In the genomic region with DNA sequence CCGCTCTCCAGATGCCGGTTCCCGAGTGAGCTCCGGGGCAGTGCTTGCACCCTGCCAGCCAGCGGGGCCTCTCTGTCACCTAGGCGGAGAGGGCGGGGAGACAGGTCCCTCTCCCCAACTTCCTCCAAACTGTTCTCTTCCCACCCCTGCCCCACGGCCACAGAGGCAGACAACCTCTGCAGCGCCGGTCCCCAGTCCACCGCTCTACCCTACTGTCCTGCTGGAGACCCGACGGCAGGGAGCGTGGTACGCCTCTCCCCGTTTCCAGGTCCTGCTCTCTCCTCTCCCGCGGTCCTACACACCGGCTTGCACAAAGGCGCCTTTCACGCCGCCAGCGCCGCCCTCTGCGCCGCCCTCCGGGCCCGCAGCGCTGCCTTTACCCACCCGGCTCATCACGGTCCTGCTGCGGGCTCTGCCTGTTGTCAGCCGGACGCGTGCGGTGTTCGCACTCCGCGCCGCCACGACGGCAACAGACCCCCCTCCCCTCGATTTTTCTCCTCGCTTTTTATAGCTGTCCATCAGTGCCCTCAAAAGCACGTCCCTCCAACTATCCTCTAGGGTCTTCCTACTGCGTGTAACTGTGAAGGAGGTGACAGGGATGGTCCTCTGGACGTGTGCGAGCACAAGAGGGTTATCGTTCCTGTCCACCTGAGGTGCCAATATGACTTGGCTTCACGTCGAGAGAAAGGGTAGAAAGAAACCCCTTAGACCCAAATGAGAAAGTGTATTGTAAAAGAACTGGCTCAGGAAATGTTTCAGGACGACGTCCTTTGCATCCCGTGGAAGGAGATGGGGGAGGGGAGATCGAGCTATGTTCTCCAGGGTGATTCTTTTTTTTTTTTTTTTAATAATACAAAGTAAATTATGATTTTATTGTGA, we compare ENCODE assay signal across 7 mouse cellular contexts. TPM values are rescaled to one million over a fixed set of nuclear protein-coding genes. Genes with fewer than 3 reads are reported as not detected.
DNase-seq lines count a peak whose midpoint lies in the region; ATAC-seq lines count a peak whose summit lies in the region.

TSS of gene Rgmb (minus strand) at position 274 of the 879 bp plus-strand sequence.

- WGBS in heart, embryonic 11.5 days (ENCODE audit: insufficient replicate concordance): 2% methylated on average over 55 of the region's 55 CpGs
- 1% methylated on average over 55 of the region's 55 CpGs for WGBS in kidney, embryonic 16.5 days
- 3% methylated on average over 55 of the region's 55 CpGs for WGBS in liver, embryonic 15.5 days (ENCODE audit: insufficient replicate concordance)
- WGBS in stomach, embryonic 16.5 days: under 1% methylated on average over 55 of the region's 55 CpGs

- peak within 1 kb of the TSS; percentile 96 for H3K4me2 ChIP-seq in heart, embryonic 11.5 days
- H3K4me2 ChIP-seq in kidney, embryonic 16.5 days (replicated peaks; ENCODE audit: low read depth, low read length): peak within 1 kb of the TSS; percentile 98
- peak within 1 kb of the TSS; percentile 67 for H3K4me2 ChIP-seq in liver, embryonic 15.5 days
- H3K4me2 ChIP-seq in stomach, embryonic 16.5 days (ENCODE audit: low read depth, low read length): peak within 1 kb of the TSS; percentile 91

- no peaks in the 10 kb centered on the region for H3K36me3 ChIP-seq in heart, embryonic 11.5 days (ENCODE audit: control insufficient read depth, insufficient read depth, low read length)
- no peaks in the 10 kb centered on the region for H3K36me3 ChIP-seq in kidney, embryonic 16.5 days (ENCODE audit: insufficient read depth, low read length)
- H3K36me3 ChIP-seq in liver, embryonic 15.5 days (replicated peaks): no peaks in the 10 kb centered on the region
- no peaks in the 10 kb centered on the region for H3K36me3 ChIP-seq in stomach, embryonic 16.5 days (ENCODE audit: control insufficient read depth, insufficient read depth, low read length)

- peaks cover 14% of the 10 kb centered on the region; the same call in 1 of the 2 replicates for H3K4me1 ChIP-seq in heart, embryonic 11.5 days (ENCODE audit: control insufficient read depth, insufficient read depth, low read length)
- H3K4me1 ChIP-seq in kidney, embryonic 16.5 days (ENCODE audit: insufficient read depth, low read length): peaks cover 23% of the 10 kb centered on the region
- peaks cover 14% of the 10 kb centered on the region for H3K4me1 ChIP-seq in liver, embryonic 15.5 days (replicated peaks)
- H3K4me1 ChIP-seq in stomach, embryonic 16.5 days (ENCODE audit: control insufficient read depth, insufficient read depth, low read length): 0 out of 2 replicates have a peak, but pooled peaks cover 2% of the 10 kb centered on the region

- peak; percentile 52 for DNase-seq in Muller cell, postnatal 12 days (ENCODE audit: inconsistent ontology term)
- DNase-seq in embryo, embryonic 9.5 days (ENCODE audit: extremely low spot score): peak; percentile 77

- H3K27me3 ChIP-seq in heart, embryonic 11.5 days (ENCODE audit: control insufficient read depth, insufficient read depth, low read length): peaks cover 14% of the 10 kb centered on the region
- no peaks in the 10 kb centered on the region for H3K27me3 ChIP-seq in kidney, embryonic 16.5 days (ENCODE audit: insufficient read depth, low read length)
- H3K27me3 ChIP-seq in liver, embryonic 15.5 days: peaks cover 69% of the 10 kb centered on the region
- H3K27me3 ChIP-seq in stomach, embryonic 16.5 days (ENCODE audit: control insufficient read depth, insufficient read depth, low read length): no peaks in the 10 kb centered on the region

- peak; percentile 13 for ATAC-seq in CD4-positive, CD25-positive, alpha-beta regulatory T cell, adult 4 months
- 0 out of 2 replicates have a peak, but pooled peaks have one; percentile 18 for ATAC-seq in heart, embryonic 11.5 days (replicated peaks; ENCODE audit: insufficient number of reproducible peaks, low FRiP score, low TSS enrichment)
- peak; percentile 44 for ATAC-seq in kidney, embryonic 16.5 days (ENCODE audit: low FRiP score, low TSS enrichment)
- ATAC-seq in liver, embryonic 15.5 days (ENCODE audit: insufficient read depth): no peak
- ATAC-seq in stomach, embryonic 16.5 days (ENCODE audit: insufficient read depth, low FRiP score): peak; percentile 31; the same call in 1 of the 2 replicates

- H3K9me3 ChIP-seq in heart, embryonic 11.5 days (replicated peaks; ENCODE audit: control insufficient read depth, low read length): no peaks in the 10 kb centered on the region
- no peaks in the 10 kb centered on the region for H3K9me3 ChIP-seq in kidney, embryonic 16.5 days (ENCODE audit: low read length)
- no peaks in the 10 kb centered on the region for H3K9me3 ChIP-seq in liver, embryonic 15.5 days (replicated peaks)
- H3K9me3 ChIP-seq in stomach, embryonic 16.5 days (replicated peaks; ENCODE audit: control insufficient read depth, low read length): no peaks in the 10 kb centered on the region

- H3K4me3 ChIP-seq in heart, embryonic 11.5 days (ENCODE audit: low read depth, low read length): peak within 1 kb of the TSS; percentile 66
- H3K4me3 ChIP-seq in kidney, embryonic 16.5 days (ENCODE audit: low read length): peak within 1 kb of the TSS; percentile 67
- H3K4me3 ChIP-seq in liver, embryonic 15.5 days (replicated peaks): peak within 1 kb of the TSS; percentile 43
- H3K4me3 ChIP-seq in stomach, embryonic 16.5 days (replicated peaks; ENCODE audit: low read length): peak within 1 kb of the TSS; percentile 75

- 0 out of 2 replicates have a peak within 1 kb of the TSS, but pooled peaks have one; percentile 10 for H3K27ac ChIP-seq in heart, embryonic 11.5 days (ENCODE audit: low read depth, low read length)
- H3K27ac ChIP-seq in kidney, embryonic 16.5 days (ENCODE audit: low read length): peak within 1 kb of the TSS; percentile 85
- no peak within 1 kb of the TSS for H3K27ac ChIP-seq in liver, embryonic 15.5 days (replicated peaks)
- H3K27ac ChIP-seq in stomach, embryonic 16.5 days (ENCODE audit: low read length): peak within 1 kb of the TSS; percentile 94

- peak within 1 kb of the TSS; percentile 69 for H3K9ac ChIP-seq in heart, embryonic 11.5 days (ENCODE audit: low read depth, low read length)
- H3K9ac ChIP-seq in kidney, embryonic 16.5 days (replicated peaks; ENCODE audit: low read length): peak within 1 kb of the TSS; percentile 78
- no peak within 1 kb of the TSS for H3K9ac ChIP-seq in liver, embryonic 15.5 days
- H3K9ac ChIP-seq in stomach, embryonic 16.5 days (ENCODE audit: low read length): peak within 1 kb of the TSS; percentile 83

RNA-seq across cellular contexts. Expression of gene Rgmb, which starts in this region (rescaled TPM):
- under 1 TPM; 0.56 to 0.60 TPM for polyA plus RNA-seq in CD4-positive, CD25-positive, alpha-beta regulatory T cell, adult 4 months (2017; shearing (Covaris generic))
- 8.7 and 8.9 TPM in 2 replicates for polyA plus RNA-seq in heart, embryonic 11.5 days (2014; fragmentation: Nextera tagmentation; extraction: Ambion mirVana)
- 10.1 and 12.2 TPM in 2 replicates for polyA plus RNA-seq in kidney, embryonic 16.5 days (2015; fragmentation: Nextera tagmentation; extraction: Ambion mirVana)
- 0.97 and 1.0 TPM in 2 replicates for polyA plus RNA-seq in liver, embryonic 15.5 days (2015; fragmentation: Nextera tagmentation; extraction: Ambion mirVana)
- 30.3 and 36.6 TPM in 2 replicates for polyA plus RNA-seq in stomach, embryonic 16.5 days (2015; fragmentation: Nextera tagmentation; extraction: Ambion mirVana)

Comparison
In these comparisons a context has a peak if more than half of its experiments do, and no peak if none do; other contexts are left out.
1. Peak in ATAC-seq in CD4-positive, CD25-positive, alpha-beta regulatory T cell, adult 4 months; RNA of the gene not detected or under 1 TPM.